Mouse (Mus musculus) olfactory bulb, adult 2 months (tissue): ENCODE measurements at regions not wholly inside any gene's neighbourhood (a gene's known extent, or its start where the extent isn't known, plus 50 kb on each side); places are given as distances from the start of the nearest gene placed in this dataset.

Experiments used
- CTCF ChIP-seq: fragments of 200-500 bp; IDR thresholded peaks from 2 replicates; pipeline ENCODE4 v1.5.1; 2012; ENCODE audit warnings: low read depth, mild to moderate bottlenecking, low read length, moderate library complexity; ENCODE audit not compliant: insufficient read depth
- POLR2A ChIP-seq: fragments of 200-500 bp; IDR thresholded peaks from 2 replicates; pipeline ENCODE4 v1.6.1; 2012; ENCODE audit warnings: mild to moderate bottlenecking, low read depth, low read length, moderate library complexity; ENCODE audit not compliant: insufficient read depth

- TF ChIP-seq POLR2A: no peak
- no peak for TF ChIP-seq CTCF
Measured at GRCm38 (mm10) chr7:136745412-136745811, 149.0 kb upstream of the Mgmt start.
